Mouse (Mus musculus) layer of hippocampus, postnatal 14 days (tissue): Measurements from ENCODE around the gene Rhob. TPM values are rescaled to one million over a fixed set of nuclear protein-coding genes. Genes with fewer than 3 reads are reported as not detected.
A peak's percentile ranks its signal among the peaks of the same experiment; 100 is the strongest.
"Not testable (repeated sequence)": the region's sequence is repeated elsewhere in the genome, so short reads cannot be mapped to it uniquely, and the experiment has no call there.

Source experiments
- DNase-seq, 2 experiments: peaks; one replicate each; pipeline ENCODE4 v3.0.0; 2021 to 2022; ENCODE audit warnings: low spot score in 2 of 2, mixed read lengths in 1 of 2
- total RNA-seq, 2 experiments: library from RNA; stranded (reverse); gene quantifications; 2 replicates each; pipeline ENCODE4 v1.2.3; 2021

The Rhob gene
- total RNA-seq, 2 experiments from 2014 or later, result 387 to 396 TPM

DNA sequence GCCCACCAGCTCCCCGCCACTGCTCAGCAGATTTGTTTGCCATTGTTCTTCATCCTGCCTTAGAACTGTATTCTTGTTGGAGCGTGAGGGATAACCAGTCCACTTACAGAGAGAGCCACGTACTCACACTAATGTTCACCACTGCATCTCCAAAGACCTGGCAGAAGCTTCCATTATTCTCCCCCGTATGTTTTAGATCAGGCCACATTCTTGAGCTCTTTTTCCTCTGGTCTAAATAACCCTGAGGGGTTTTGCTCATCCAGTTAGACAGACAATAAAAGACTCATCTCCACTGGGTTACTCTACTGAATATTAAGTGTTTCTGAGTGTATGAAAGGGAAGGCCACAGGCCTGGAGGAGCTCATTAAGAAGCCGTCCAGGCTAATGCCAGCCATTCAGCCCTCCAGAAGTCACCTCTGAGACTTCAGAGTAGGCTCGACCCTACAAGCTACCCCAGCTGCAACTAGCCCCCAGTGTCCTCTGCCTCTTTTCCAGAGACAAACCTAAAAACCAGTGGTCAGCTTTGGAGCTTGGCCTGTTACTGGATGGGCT, 24.9 kb downstream of the Rhob start:
- no peak for DNase-seq

DNA sequence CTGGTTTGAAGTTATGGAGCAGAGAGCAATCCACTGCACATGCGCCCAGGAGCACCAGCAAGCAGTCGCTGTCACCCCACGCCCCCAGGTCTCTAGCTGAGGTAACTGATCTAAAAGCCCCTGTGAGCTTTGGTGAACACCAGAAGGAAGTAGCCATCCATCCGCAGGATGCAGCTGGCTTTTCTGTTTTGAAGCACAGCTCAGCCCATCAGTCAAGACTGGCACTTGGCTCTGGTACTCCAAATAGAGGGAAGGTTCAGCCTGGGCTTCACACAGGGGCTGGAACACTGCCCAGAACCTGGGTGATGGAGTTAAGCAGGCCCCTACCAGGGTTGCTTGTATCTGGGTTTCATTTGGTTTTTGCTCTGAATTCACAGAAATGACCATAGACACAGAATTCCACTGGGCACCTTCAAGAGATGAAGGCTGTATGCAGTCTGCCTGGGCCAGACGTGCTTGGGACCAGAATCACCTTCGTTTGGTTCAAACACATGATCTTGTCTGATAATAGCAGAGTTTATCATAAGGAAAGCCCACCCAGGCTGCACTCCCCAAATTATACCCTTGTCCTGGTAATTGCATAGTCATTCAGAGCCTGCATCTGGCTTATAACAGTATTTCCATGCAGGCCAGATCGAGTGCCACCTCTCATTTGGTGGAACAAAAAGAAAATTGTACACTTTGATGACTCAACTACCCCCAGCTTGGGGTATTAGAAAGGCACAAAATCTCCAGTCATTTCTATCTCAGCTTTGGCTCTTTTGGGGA, 27.0 kb downstream of the Rhob start:
- DNase-seq, result peak in 1 of 2 experiments; percentile 52

DNA sequence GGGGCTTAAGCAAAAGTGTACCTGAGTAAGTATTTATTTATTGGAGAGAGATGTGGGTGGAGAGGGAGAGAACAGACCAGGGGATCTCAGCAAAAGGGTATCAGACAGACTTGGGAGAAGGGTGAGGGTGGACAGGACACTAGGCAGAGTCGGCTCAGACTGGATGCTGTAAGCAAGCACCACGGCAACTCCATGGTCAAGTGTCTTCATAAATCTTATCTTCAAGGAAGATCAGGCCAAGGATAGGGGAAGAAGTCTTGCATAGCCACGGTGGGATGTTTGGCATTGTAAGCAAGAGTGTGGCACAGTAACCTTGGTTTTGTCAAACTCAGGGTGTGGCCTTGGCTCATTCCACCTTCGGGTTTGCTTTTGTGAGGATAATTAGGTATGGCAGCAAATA, 27.8 kb downstream of the Rhob start:
- no peak for DNase-seq

DNA sequence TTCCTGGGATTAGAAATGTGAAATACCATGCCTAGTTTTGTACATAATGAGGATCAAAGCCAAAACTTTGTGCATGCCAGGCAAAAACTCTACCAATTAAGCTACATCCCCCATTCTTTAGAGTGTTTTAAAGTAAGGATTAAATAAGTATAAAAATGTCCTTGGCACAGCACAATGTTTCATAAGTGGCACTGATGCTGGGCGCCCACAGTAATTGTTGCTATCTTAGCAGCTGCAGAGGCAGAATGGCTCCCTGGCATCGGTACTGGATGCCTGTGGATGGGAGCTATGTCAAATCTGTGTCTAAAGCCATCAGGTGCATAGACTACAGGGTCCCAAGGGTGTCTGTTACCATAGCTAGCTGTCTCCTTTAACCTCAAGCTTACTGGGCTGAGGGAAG, 28.8 kb downstream of the Rhob start:
- DNase-seq, result peak in 1 of 2 experiments; percentile 59

GRCm38 (mm10) chr12:8469742-8470494, 29.9 kb downstream of the Rhob start:
- no peak for DNase-seq

- DNase-seq, result no peak
Measured at GRCm38 (mm10) chr12:8468221-8468865, 31.5 kb downstream of the Rhob start.

DNA sequence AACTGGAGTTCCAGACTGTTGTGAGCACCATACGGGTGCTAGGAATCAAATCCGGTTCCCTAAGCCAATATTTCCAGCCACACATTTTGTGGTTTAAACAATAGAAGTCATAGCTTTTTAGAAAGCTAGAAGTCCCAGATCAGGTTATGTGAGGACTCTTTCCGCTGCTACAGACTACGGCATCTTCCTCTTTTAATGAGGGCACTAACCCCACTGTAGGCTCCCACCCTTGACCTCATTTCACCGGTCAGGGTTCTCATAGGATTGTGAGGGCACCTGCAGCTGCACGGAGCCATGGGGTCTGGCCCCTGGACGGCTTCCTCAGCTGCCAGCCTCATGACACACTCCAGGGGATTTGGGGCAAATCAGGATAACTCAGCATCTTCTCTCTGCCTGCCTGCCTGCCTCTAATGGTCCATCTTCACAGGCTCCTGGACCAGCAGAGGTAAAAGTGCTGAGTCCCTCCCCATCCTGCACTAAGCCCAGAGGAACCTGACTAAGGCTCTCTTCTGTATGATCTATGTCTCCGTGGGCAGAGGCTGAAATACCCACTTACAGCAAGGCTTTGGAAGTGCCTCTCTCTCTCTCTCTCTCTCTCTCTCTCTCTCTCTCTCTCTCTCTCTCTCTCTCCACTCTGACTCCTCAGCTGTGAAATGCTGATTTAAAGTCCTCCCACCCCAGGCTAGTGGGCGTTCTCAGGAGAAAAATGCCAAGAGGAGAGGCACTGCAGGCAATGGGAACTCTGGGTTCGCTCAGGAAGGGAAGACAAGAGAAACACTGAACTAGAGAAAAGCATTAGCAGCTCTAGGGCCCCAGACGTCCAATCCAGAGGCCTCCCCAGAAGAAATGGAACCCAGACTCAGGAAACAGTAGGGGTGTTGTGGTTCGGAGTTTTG, 32.5 kb downstream of the Rhob start:
- peak in 1 of 2 experiments; percentile 68 for DNase-seq

DNA sequence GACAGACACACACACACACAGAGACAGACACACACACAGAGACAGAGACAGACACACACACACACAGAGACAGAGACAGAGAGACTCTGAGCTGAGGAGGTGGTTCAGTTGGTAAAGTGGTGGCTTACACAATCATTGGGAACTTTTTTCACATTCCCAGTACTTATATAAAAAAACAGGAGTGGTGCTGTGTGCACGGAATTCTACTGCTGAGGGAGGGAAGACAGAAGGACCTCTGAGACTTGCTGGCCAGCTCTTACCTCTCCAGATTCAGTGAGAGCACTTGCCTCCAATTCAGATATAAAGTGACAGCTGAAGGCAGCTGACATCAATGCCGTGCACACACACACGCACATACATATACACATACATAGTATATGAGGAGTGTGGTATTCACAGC, 34.1 kb downstream of the Rhob start:
- DNase-seq, result no peak

GRCm38 (mm10) chr12:8464961-8465360, 34.8 kb downstream of the Rhob start:
- DNase-seq, result no peak

DNA sequence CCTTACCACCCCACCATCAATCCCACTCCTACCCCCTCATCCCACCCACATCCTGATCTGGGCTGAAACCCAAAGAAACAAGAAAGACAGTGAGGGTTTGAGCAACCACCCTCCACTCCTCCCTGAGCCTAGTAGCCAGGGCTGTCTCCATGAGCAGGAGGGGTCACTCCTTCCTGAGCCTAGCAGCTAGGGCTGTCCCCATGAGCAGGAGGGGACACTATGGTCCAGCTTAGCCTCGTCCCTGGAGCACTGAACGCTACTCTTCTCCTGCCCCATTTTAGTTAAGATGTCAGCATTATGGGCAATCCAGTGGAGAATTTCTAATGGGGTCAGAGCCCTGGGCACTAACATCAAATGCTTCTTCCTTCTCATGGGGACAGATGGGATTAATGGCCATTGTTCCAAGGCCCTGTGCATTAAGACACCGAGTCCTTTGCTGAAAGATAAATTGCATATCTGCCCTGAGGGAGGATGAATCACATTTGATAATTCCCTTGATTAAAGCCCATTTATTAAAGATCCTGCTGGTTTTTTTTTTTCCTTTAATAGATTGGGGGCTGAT, 36.1 kb downstream of the Rhob start:
- no peak for DNase-seq

DNA sequence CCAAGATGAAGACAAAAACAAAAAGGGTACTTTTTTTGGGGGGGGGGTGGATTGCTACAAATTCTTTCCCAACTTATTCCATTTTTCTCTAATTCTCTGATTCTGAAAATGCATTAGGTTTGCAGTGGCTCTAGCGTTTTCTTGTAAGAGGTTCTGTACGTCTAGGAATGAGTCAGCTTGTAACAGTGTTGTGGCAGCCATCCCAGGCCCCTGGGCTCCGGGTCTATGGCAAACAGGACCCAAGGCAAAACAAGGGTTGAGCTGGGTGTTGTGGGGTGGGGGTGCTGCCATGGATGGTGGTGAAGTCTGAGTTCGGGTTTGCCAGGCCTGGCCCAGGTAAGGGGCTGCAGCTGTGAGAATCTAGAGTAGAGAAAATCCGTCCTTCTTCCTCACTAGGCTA, 37.3 kb downstream of the Rhob start:
- DNase-seq, result no peak

DNA sequence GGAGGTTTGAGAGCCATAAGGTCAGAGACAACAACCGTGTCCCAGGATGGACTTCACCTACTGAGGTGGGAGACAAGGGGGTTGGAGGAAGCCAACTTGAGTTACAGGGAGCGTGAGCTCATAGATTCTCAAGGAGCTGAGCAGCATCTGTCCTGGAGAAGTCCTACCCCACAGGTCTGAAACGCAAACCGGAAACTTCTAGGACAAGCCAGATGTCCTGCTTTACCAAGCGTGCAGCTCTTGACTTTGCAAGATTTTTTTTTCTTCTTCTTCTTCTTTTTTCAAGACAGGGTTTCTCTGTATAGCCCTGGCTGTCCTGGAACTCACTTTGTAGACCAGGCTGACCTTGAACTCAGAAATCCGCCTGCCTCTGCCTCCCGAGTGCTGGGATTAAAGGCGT, 38.2 kb downstream of the Rhob start:
- not testable (repeated sequence) for DNase-seq

DNA sequence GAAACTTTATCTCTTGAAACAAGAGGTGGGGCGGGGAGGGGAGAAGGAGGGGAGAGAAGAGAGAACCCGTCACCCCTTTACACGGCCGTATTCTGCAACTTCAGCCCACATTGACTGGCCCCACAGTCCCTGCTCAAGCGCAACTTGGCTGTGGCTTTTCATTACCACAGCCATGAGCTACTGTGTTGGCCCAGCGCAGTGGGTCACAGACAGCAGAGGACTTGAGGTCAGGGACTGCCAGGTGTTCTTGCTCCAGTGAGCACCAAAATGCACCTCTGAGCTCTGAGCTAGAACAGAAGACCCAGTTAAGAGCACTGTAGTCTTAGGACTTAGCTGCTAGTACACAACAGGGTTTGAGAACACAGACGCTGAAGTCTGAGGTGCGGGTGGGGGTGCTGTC, 41.4 kb downstream of the Rhob start:
- no peak for DNase-seq

DNA sequence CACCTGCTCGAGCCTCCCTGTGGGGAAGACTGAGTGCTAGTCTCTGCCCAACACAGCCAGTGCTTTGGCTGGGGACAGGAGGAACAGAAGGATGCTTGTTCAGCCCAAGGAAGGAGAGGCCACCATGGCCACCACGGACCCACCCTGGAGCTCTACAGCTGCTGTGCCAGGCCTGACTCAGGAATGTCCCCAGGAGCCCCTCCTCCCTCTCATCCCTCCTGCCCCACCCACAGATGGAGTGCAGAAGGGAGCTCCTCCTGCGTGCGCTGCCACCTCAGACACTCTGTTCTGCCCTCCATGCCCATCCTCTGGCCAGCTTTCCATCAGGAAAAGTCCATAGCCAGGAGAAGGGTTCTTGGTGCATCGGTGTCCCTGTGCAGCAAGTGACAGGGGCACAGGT, 42.8 kb downstream of the Rhob start:
- no peak for DNase-seq

GRCm38 (mm10) chr12:8455046-8455445, 44.8 kb downstream of the Rhob start:
- no peak for DNase-seq

DNA sequence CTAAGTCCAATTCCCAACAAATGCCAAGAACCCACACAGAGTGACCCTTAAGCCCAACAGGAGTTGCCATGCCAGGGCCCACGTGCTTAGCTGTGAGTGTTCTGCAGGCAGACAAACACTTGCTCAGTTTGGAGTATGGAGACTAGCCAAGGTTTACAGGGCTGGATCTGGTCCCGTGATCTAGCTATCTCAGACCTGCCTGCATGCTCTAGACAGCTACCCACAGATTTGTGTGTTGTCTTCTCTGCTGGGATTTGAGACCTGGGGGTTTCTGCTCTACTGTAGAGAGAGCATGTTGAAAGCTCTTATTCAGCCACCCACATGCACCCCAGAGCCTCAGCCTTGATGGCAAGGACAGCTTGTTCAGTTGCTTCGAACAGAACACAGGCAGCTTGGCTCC, 45.3 kb downstream of the Rhob start:
- peak; percentile 74 to 89 for DNase-seq

DNA sequence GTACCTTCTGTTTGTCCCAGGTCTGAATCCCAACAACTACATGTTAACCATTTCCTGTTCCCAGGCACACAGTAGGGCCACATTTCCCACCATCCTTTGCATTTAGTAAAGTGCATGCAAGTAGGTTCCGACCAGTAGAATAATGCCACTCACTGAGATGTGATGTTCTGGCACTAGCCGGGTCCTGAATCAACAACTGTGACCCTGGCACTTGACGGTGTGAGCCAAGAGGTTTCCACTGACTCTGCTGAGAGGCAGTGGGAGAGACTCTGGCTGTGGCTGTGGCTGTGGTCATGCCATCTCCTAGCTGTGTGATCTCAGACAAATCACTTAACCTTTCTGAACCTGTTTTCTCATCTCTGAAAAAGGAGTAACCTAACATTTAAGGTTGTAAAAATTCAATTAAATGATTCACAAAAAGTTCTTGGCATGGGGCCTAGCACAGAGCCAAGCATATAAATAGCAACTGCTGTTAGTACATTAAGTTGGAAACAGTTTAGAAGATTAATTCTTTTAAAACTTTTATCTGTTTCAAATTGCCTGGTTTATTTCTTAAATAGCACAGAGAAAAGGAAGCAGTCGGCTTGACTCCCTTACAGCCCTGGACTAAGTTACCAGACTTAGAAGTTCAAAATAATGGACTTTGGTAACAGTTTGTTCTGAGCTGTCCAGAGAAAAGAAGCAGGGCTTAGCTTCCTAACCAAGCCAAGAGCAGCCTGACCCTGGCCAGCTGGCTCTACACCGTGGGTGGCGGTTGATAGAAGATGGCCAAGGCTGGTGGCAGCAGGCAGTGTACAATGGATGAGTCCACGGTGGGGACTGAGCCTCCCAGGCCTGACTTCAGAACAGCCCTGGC, 46.8 kb downstream of the Rhob start:
- DNase-seq, result peak in 1 of 2 experiments; percentile 83

GRCm38 (mm10) chr12:8451571-8452485, 48.0 kb downstream of the Rhob start:
- no peak for DNase-seq
